Mouse (Mus musculus) c-Kit-positive CD71-positive TER-119-positive erythroid progenitor cells, embryonic 14.5 days (primary cell): ENCODE measurements around the gene Ssh2.
A peak's percentile ranks its signal among the peaks of the same experiment; 100 is the strongest.

Source experiments
- DNase-seq: peaks from one replicate; pipeline ENCODE4 v3.0.0-alpha.2; 2013; ENCODE audit warnings: low spot score

Gene Ssh2

DNA sequence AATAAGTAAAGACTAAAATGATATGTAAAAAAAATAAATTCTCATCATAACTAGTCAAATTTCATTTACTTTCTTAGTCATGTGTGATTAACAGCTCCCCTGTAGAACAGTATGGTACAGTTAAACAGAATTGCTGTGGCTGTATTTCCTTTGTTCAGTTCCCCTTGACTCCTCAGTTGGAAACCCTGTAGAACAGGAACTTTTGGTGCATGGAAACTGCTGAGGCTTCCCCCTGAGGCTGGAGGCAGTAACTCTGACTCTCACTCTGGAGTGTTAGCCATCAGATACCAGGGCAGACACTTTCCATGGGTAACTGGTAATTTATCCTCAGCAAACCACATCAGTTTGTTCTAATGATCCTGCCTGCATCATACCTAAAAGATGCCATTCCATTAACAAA, 195.2 kb downstream of the Ssh2 start:
- DNase-seq, result no peak

DNA sequence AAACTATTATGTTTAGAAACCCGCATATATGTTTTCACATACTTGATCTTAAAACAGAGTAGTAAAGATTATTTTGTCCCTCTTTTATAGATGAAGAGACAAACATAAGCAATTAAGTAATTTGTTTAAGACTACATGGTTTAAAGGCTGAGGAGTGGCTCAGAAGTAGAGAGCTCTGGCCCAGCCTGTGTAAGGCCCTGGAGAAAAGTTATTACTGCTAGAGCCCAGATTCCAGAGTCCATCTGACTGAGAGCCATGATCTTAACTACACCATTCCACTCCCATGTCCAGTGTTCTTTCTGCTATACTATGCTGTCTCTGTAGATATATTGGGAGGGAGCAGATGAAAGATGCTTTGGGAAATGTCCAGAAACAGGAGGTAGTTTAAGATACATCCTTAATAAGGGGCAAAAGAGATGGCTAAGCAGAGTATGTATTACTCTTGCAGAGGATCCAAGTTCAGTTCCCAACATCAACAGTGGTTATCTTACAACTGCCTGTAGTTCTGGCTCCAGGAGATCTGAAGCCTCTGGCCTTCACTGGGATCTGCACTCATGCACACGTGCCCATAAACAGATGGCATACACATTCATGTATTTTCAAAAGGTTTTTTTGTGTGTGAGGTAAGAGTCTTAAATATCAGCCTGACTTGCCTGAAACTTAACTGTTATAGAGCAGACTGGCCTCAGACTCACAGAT, 198.2 kb downstream of the Ssh2 start:
- no peak for DNase-seq

DNA sequence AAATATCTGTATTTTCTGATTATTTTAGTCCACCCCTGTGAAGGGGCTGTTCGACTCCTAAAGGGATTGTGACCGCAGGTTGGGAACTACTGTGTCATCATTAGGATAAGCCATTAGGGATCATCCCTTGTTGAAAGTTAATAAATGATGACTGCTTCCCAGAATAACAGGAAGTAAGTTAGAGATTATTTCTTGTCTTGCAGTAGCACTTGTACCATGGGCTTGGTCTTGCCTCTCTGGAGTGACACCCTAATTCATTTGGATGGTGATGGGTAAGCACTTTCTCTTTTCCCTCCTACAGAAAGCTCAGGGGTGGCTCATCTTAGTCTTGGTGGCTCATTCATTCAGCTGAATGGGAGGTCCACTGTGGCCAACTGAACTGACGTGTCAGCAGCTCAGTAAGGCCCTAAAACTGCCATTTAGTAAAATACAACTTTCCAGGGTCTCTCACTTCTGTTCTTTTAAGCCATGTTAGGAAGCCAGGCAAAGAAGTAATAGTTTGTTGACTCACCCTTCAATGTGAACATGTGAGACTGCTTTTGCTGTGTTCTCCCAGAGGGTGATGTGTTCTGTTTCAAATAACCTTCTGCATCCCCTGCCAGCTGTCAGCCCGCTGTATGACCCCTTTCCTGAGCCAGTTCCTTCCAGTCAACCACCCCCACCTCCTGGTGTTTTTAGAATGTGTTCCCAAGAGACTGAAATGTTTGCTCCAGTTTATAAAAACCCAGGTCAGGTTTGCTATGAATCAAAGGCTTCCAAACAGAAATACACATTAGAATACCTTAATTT, 200.3 kb downstream of the Ssh2 start:
- no peak for DNase-seq

DNA sequence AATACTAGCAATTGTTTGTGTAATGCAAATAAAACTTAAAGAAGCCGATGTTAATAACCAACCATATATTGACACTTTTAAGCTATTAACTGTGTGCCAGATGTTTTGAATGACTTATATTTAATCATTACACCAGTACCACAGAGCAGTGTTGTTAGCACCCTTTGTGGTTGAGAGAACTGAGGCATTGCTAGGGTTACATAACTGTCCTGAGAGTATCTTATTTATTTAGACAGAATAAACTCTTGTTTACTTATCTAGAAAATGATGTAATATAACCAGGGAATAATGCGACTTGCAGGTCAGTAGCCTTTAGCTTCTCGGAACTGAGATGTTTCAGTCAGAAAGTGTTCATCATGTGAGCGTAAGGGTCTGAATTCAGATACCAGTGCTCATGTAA, 201.9 kb downstream of the Ssh2 start:
- no peak for DNase-seq

DNA sequence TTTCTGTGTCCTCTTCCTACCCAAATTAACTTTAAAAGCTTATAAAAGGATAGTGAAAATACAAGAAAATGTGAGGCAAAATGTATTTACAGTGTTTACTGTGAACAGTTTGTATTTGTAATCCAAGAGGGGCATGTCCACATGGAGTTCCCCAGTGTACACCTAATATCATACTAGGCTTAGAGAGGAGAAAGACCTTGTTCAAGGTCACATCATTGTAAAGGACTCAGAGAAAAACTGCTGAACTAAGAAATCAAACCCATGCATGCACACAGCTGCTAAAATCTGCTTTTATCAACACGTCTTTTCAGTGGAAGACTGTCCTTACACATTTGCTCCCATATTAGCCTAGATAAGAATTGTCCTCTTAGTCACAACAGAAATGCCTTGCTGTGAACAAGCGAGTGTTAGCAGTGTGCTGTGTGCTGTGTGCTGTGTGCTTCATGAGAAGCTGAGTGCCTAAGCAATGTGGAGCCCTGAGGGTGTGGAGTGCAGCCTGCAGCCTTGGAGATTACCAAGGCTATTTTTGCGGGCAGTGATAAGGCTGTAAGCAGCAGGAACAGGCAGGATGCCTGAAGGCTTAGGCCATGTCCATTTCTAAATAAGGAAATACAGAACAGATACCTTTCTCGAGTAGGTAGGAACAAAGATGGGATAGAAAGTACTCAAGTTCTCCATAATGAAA, 207.2 kb downstream of the Ssh2 start:
- DNase-seq, result peak; percentile 77

DNA sequence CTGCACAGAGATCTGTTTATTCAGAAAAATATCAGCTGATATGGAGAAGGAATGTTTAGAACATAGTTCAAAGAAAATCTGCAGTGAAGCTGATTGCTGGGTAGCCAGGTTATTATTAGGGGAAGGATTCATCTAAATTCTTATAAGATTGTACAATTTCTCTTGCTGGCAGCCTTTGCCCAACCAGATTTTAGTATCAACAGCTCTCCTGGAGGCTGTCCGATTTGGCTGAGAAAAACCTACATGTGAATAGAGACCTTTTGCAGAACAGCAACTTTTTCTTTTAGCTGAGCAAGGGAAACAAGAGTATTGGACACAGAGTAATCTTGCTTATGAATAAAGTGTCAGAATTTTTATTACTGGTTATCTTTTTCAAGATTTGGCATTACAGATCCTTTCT, 212.4 kb downstream of the Ssh2 start:
- no peak for DNase-seq

DNA sequence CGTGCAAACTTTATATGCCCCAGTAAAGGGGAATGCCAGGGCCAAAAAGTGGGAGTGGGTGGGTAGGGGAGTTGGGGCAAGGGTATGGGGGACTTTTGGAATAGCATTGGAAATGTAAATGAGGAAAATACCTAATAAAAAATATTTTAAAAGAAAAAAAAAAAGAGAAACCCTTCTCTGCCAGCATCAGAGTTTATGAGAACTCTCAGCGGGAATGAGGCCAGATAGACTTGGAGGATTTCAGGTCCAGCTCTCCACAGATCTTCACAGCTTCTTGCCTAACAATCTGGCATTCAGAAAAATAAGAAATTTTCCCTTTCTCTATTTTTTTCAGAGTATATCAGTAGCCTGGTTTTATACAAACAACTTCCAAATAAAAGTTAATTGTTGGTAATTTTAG, 220.9 kb downstream of the Ssh2 start:
- DNase-seq, result no peak

DNA sequence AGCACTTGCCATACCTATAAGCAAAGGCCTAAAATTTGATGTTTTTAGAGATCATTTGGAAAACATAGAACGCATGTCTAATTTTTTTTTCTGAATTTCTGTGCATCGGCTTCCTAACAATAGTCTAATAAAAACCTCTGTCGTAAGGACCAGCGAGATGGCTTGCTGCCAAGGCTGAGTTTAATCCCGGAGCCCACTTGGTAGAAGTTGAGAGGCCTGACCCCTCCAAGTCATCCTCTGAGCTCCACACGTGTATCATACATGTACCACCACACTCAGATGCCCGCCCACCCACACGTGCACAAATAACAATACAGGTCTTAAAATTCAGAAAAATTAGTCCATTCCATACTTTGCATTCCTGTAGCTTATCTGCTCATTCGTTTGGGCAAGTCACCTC, 224.0 kb downstream of the Ssh2 start:
- DNase-seq, result no peak

DNA sequence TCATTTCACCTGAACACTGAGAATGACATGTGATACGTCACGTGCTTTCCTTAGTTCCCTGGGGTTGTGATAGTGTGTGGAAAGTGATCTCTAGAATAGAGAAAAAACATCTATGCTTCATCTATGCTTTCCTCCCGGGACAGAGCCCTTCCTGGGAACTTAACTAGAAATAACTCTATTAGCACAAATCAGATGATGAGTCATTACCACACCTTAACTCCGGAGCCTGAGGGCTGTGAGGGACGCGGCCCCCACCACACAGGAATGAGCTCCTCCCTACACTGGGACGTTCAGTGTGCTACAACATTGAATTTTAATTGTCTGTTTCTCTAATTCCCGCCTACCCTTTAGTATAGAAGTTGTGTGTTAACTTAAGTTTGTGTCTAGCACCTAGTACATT, 224.9 kb downstream of the Ssh2 start:
- DNase-seq, result no peak

DNA sequence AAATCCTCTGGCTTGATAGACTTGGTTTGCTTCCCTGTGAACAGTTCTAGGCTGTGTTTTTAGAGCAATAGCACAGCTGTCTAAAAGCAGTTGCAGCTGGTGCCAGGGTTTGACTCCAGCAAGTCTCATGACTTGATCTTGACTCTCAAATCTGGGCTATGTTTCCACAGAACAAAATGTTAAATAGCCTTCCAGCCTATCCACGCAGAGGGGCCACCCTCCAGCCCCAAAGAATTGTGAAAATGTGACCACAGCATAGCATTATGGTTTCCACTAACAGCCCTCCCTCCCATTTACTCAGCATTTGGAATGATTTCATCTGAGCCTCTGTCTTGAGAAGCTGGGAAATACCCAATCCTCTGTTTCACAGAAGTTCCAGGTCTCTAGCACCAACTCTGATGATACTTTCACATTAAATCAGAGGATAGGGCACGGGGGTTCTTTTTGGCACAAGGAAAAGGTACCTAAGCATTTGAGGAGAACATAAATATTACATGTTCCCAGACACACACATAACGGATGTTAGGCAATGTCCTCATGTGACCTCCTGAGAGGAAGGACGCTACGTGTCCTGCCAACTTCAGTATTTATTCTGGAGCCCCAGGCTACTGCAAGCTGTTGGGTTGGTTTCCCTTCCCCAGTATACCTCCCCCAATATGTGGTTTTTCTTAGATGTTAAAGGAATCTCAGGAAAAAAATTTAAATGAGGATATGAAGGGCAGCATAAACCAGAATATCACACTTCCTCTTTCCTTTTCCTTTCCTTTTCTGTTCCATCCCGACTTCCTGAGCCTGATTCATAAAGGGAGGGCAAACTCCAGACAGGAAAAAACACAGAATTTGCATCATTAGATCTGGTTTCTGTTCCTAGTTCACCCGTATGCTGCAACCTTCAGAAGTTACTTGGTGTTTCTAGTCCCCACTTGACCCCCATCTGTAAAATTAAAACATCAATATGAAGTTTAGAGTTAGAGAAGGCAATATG, 226.4 kb downstream of the Ssh2 start:
- DNase-seq, result no peak

DNA sequence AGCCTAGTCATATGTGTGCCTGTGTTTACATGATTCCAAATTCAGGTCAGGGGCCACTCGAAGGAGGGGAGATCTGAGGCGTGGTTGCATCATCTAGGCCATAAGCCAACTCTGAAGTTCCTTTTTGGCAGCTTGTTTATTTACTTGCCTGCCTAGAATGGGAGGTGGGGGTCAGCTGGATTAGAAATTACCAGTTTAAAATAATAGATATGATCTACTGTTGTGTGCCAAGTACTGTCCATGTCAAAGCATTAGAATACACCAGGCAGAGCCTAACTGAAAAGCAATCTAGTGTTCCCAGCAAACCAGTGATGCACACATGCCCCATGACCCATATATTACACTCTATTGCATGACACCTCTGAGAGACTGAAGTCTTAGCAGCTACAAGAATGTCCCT, 228.9 kb downstream of the Ssh2 start:
- no peak for DNase-seq

DNA sequence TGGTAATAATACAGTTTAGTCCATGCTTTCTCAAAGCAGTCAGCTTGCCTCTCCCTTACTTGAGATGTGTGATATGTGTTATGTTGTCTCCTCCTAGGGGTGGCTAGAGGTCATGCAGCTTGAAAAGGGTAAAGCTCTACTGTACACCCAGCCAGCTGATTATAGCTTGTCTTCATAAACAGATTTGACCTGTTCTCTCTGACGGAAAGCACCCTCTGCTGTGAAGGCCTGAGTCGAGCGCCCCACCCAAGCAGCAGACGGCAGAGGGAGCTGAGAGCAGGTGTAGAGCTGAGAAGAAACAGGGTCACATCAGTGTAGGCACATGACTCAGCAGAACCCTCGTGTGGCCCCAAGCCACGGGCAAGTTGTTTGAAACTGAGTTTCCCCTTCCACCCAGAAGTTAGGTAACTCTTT, 230.5 kb downstream of the Ssh2 start:
- DNase-seq, result peak; percentile 61

DNA sequence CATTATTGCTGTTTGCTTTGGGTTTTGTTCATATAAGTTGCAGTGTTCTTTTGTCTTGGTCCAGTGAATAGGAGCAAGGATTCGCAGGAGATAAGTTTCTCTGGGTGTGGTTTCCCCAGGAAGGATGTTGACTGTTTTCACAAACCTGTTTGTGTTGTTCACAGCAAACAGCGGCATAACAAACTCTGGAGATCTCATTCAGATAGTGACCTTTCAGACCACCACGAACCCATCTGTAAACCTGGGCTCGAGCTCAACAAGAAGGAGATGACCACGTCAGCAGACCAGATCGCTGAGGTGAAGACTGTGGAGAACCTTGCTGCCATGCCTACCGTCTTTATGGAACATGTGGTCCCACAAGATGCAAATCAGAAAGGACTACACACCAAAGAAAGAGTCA, 233.1 kb downstream of the Ssh2 start:
- no peak for DNase-seq

DNA sequence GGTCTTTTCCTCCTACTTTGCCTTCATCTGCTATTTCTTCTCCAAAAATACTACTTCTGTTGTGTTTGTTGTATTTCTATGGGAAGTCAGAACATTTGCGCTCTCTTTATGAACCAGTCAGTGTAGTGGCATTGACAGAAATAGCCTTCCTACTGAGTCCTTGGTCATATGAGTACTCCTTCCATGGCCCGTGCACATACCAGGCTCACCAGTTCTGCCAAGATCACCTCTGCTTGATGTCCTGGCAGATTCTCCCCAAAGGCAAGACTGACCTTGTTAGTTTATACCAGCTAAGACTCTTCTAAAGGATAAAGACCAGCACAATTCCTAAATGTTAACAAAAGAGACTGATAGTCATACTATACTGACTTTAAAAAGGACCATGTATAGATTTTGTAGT, 235.6 kb downstream of the Ssh2 start:
- DNase-seq, result no peak

DNA sequence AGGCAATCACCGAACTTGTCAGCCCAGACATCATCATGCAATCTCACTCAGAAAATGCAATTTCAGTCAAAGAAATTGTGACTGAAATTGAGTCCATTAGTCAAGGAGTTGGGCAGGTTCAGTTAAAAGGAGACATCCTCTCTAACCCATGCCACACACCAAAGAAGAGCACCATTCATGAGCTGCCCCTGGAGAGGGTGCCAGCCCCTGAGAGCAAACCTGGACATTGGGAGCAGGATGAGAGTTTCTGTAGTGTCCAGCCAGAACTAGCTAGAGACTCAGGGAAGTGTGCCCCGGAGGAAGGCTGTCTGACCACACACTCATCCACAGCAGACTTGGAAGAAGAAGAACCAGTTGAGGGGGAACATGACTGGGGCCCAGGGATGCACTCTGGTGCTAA, 237.3 kb downstream of the Ssh2 start:
- no peak for DNase-seq

DNA sequence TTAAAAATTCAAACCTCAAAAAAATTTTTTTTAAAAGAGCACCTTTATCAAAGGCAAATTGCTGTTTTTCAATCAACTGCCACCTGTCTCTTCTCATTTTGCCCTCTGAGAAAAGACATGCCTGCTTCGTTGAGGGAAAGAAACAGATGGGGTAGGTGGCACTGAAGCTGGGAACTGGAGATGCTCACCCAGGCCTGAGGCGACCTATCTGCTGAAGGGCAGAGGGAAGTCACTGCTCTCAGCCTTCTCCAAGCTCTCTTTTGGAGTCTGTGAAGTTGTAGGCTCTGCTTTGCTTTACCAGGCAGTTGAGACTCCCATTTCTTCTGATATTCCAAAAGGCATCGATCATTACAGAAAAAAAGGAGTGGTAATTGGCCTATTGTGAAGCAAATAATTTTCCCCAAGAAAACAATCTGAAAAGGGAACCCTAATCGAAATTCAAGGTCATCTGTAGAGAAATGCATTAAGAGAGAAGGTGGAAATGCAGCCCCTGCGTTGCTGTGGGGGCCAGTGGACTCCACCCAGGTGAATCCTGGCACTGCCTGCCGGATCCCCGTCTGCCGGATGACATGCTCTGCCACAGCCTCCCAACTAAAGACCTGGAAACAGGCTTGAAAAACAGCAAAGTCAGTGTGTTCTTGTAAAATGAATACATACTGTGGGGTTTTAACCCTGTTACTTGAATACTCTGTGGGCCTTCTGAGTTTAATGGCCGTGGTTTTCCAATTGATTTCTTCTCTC, 239.9 kb downstream of the Ssh2 start:
- no peak for DNase-seq

DNA sequence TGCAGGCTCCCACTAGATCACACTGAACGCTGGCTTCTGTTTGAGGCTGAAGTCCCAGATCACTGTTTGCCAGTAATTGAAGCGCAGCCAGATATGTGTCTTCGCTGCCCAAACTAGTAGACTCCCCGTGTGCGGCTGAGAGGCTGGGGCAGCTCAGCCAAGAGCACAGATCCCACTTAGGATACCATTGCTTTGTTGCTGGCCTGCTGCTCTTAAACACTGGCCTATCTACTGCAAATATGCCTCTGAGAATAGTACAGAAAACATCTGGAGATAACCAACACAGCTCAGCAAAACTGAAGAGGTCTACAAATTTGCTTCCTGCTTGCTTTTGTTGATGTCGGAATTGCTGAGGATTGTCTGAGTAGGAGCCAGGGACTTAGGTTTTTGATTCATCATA, 240.8 kb downstream of the Ssh2 start:
- DNase-seq, result no peak

DNA sequence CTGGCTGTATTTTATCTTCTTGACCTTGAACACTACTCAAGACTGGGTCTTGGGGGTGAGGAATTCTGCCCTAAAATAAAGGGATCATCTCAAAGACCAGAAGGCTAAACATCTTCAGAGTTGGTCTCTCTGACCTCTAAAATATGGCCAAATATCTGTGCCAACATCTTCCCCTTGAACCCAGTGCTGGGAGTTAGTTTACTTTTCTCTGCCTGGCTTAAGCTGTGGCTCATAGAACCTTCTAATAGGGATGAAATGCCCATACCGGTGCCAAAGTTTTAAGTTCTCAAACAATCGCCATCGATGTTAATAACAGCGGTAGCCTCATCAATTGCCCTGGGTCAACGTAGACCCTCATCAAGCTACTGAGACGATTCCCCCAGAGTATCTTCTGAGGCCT, 245.8 kb downstream of the Ssh2 start:
- DNase-seq, result no peak

DNA sequence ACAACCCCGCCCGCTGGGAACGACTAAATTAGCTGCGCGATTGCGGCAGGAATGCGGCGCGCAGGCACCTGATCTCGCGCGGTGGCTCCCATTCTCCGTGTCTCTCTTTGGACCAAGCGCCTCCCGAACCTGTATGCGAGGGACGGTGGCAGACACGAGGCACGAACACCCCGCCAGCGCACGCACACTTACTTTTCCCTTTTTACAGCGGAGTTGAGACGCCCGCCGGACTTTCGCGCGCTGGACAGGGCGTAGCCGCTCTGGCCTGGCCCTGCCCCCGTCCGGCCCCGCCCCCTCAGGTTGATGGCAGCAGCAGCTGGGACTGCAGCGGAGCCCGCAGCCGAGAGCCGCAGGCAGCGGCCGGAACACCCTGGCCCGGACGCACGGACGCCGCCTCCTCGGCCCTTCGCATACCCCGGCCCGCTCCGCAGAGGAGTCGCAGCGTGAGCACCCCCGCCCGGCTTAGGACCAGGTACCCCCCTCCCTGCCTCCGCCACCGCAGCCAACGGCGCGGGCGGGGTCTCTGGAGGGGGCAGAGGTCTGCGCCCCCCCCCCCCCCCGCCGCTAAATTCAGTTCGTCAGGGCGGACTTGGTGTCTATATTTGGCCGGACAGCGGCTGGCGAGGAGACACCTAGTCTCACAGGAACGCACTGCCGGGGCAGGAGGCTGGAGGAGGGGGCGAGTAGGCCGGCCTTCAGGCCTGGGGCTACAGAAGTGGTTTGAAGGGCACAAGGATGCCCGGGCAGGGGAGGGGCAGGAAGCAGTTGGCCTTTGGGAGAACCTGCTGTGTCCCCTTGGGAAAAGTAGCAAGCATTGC, 246.4 kb downstream of the Ssh2 start, which contains the start of gene Coro6:
Gene Coro6 (plus strand): TSS at position 129 of the 818 bp plus-strand sequence.
- DNase-seq, result no peak

DNA sequence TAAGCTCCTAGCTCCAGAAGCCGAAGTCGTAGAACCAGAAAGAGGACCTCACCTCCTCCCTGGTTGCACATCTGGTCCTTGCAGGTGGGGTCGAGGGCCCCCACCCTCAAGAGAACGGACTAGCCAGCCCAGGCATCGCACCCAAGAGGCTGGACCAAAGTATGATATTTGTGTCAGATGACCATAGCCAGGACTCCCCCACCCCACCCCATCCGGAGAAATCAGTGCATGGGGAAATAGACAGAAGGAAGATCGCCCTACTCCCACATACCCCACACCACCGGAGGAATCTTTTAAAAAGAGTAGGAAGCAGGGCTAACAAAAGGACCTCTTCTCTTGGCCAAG, 247.0 kb downstream of the Ssh2 start:
- no peak for DNase-seq
